Mouse (Mus musculus) gonadal fat pad, adult 2 months (tissue): ENCODE measurements around the gene Smok3b. TPM values are rescaled to one million over a fixed set of nuclear protein-coding genes. Genes with fewer than 3 reads are reported as not detected.

ENCODE experiments used
- DNase-seq: peaks from one replicate; pipeline ENCODE4 v3.0.0-alpha.2; 2012; ENCODE audit warnings: low read depth
- polyA plus RNA-seq: library from polyadenylated mRNA; depleted of rRNA; stranded (reverse); fragments of >200 nt; gene quantifications from 2 replicates; pipeline ENCODE4 v1.2.3, GENCODE M21; 2012; rRNA removed

Gene Smok3b
- polyA plus RNA-seq, 1 experiment = not detected

DNA sequence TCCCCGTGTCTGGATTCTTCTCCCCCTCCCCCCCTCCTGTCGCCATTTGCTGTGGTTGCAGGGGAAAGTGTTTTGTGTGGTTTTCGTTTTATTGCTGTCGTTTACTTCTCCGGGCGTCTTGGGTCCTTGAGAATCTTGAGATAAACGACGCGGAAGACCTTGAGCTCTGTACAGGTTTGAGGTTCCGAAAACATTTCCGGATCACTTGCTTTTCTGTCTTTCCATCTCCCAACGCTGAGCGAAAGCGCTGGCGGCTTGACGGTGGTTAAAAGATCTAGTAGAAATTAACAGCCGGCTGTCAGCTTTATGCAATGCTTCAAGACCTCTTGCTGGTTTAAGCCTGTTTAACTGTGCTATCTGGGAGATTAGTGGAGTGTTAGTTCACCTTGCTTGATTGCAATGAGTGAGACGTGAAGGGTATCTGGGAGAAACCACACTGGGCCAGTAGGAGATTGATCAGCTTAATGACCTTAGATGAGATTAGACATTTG is 64.2 kb downstream of the Smok3b start:
- DNase-seq = no peak

DNA sequence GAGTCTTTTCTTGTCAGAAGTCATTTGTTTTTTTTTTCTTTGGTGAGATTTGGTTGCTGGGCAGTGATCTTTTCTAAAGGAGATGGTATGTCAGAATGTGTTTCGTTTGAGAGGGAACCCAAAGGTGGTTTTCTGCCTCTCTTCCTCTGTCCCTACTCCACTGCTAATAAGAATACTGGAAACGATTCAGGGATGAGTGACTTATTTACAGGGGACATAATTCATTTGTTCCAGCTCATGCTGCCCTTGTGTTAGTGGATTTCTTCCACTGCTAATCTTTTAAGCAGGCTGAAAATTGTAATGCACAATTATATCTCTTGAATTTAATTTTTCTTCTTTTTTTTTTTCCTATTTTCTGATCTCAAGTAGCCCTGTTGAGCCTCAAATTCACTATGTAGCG is 65.6 kb downstream of the Smok3b start:
- no peak for DNase-seq

DNA sequence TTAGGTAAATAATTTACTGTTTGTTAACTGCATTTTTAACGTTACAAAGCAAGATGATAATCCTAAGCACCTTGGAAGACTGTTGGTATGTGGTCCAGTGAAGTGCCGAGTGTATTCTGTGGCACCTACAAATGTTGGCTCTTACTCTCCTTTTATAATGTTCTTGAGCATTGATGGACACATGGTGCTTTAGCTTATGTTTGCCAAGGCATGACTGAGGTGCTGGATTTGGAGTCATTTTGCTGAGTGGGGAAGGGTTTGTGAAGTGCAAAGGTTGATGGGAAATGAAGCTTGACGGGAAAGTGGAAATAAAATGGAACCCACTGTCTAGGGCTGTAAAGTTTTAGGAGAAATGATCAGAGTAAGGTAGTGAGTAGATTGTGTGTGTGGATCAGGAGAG is 67.1 kb downstream of the Smok3b start:
- no peak for DNase-seq

DNA sequence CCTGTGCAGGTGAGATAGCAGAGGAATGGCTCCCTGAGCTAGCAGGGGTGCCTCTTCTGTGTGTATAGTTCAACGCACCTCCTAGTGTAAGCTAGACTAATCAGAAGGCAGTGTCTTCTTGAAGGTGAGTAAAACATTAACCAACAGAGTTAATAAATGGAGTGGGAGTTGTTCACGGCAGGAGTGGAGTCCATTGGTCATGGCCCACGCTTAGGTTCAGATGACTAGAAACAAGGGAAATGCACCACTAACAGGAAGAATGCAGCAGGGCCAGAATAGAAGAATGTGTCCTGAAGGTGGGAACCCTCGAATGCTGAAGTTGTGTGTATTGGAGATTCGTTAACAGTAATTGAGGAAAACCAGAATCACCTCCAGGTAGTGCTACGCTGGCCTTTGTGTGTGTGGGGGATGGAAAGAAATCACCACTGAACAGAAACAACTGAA is 67.9 kb downstream of the Smok3b start:
- no peak for DNase-seq

DNA sequence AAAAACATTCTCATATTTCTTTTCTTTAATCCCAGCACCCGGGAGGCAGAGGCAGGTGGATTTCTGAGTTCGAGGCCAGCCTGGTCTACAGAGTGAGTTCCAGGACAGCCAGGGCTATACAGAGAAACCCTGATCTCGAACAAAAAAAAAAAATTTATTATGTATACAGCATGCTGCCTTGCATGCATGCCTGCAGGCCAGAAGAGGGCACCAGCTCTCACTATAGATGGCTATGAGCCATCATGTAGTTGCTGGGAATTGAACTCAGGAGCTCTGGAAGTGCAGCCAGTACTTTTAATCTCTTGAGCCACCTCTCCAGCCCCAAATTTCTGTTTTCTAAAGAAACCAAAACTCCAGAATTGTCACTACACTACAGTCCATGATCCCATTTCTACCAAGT is 69.0 kb downstream of the Smok3b start:
- no peak for DNase-seq

DNA sequence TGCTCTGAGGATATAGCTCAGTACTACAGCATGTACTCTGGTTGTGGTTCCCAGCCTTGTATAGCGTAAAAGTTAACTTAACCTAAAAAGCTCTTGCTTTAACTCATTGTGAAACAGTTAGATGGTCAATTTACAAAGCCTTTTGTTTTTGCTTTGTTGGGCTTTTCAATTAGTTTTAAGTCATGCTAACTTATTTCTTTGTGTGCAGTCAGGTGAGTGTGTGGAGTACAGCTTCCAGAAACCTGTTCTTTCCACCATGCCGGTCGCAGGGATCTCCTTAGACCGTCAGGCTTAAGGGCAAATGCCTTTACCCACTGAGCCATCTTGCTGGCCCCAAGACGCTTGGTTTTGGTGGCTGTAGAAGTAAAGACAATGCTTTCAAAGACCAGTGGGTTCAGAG is 69.5 kb downstream of the Smok3b start:
- no peak for DNase-seq

DNA sequence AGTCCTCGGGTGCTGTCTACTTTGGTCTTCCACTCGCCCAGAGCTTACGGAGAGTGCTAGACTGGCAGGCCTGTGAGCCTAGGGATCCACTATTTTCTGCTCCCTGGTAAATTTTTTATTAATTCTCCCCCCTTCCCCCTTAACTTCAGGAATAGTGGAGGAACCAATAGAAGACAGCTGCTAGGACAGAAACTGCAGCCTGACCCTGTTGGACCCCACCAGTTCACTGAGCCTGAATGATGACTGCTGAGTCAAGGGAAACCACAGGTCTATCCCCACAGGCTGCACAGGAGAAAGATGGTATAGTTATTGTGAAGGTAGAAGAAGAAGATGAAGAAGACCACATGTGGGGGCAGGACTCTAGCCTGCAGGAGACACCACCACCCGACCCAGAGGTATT is 71.5 kb downstream of the Smok3b start:
- no peak for DNase-seq

DNA sequence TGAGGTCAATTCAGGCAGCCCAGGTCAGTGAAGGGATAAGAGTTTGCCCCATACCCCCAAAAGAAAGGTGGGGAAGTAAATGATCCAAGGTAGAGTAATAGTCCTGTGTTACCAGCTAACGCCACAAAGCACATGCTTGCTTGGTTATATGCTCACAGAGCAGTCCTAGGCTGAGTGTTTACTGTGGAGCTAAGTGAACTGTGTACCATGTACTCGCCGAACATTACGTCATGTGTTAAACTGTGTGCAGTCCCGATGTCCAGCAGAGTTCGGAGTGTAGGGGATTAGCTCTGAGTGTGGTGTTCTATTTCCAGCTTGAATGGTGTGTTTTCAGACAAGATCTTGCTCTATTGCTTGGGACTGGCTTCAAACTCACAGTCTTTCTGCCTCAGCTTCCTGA is 73.2 kb downstream of the Smok3b start:
- DNase-seq = no peak

Other genes with a start within 250 kb of the Smok3b start
- gene Ppp1r35, start 242.6 kb upstream of the Smok3b start, polyA plus RNA-seq = 18.9 and 20.8 TPM in 2 replicates
- 41.5 and 45.5 TPM in 2 replicates for gene Mepce, start 233.8 kb upstream of the Smok3b start, polyA plus RNA-seq
- gene Zcwpw1, start 233.6 kb upstream of the Smok3b start, polyA plus RNA-seq = 2.0 and 3.1 TPM in 2 replicates
- gene Pilra, start 185.1 kb upstream of the Smok3b start, polyA plus RNA-seq = 5.4 and 7.4 TPM in 2 replicates
- 3.2 and 3.5 TPM in 2 replicates for gene Pilrb1, start 163.3 kb upstream of the Smok3b start, polyA plus RNA-seq
- 3.4 and 4.3 TPM in 2 replicates for gene Pilrb2, start 149.6 kb upstream of the Smok3b start, polyA plus RNA-seq
- 0.04 and 0.05 TPM in 2 replicates for gene Cyp3a13, start 99.8 kb upstream of the Smok3b start, polyA plus RNA-seq
- 0.04 and 0.05 TPM in 2 replicates for gene Gjc3, start 58.3 kb upstream of the Smok3b start, polyA plus RNA-seq
- gene Azgp1, start 39.9 kb upstream of the Smok3b start, polyA plus RNA-seq = 2.0 and 3.7 TPM in 2 replicates
- gene Smok3a, start 168 bp upstream of the Smok3b start, polyA plus RNA-seq = not detected in 2 replicates
- gene Smok3c, start 31.8 kb downstream of the Smok3b start, polyA plus RNA-seq = not detected in 2 replicates
- gene Zkscan1, start 63.7 kb downstream of the Smok3b start, polyA plus RNA-seq = 6.3 and 8.7 TPM in 2 replicates
- 9.2 and 11.2 TPM in 2 replicates for gene Zscan21, start 95.5 kb downstream of the Smok3b start, polyA plus RNA-seq
- gene Zfp113, start 134.3 kb downstream of the Smok3b start, polyA plus RNA-seq = 2.6 and 2.7 TPM in 2 replicates
- 107 and 138 TPM in 2 replicates for gene Cops6, start 139.6 kb downstream of the Smok3b start, polyA plus RNA-seq
- 30.9 and 49.3 TPM in 2 replicates for gene Ap4m1, start 150.6 kb downstream of the Smok3b start, polyA plus RNA-seq
- gene Mcm7, start 151.0 kb downstream of the Smok3b start, polyA plus RNA-seq = 20.9 and 24.1 TPM in 2 replicates
- gene Taf6, start 166.0 kb downstream of the Smok3b start, polyA plus RNA-seq = 50.6 and 54.9 TPM in 2 replicates
- 5.0 and 7.1 TPM in 2 replicates for gene Cnpy4, start 166.1 kb downstream of the Smok3b start, polyA plus RNA-seq
- gene Mblac1, start 172.9 kb downstream of the Smok3b start, polyA plus RNA-seq = 7.8 and 8.5 TPM in 2 replicates
- 18.5 and 23.8 TPM in 2 replicates for gene Nxpe5, start 204.5 kb downstream of the Smok3b start, polyA plus RNA-seq
- gene Lamtor4, start 234.1 kb downstream of the Smok3b start, polyA plus RNA-seq = 364 and 368 TPM in 2 replicates
- 74.6 and 89.5 TPM in 2 replicates for gene BC037034, start 242.6 kb downstream of the Smok3b start, polyA plus RNA-seq